In the genomic region with DNA sequence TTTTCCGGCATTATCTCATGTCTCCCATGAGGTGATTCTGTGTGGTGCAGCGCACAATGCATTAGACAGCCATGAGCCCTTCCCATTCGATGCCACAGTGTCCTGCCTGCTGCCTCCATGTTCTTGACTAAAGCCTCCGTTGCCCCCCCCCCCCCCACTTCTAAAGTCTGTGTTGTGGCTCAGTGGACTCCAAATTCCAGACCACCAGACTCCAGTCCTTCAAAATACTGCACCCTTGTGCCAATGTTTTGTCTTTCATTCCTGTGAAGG, we compare ENCODE assay signal across 9 mouse cellular contexts.
DNase-seq lines count a peak whose midpoint lies in the region; ATAC-seq lines count a peak whose summit lies in the region.
"Had no signal": no experiment of that assay in that cellular context is flagged by ENCODE, and none has a peak within 500 bp of the region (broad histone marks: within the 10 kb centered on the region; RNA-seq: fewer than 3 reads in every experiment).

No protein-coding gene starts in this region.

- peak overlapping the region; percentile 62 for H3K4me3 ChIP-seq in heart, embryonic 11.5 days (ENCODE audit: low read depth, low read length)
- peak overlapping the region; percentile 48 for H3K4me3 ChIP-seq in embryonic facial prominence, embryonic 12.5 days
- H3K4me3 ChIP-seq in hindbrain, embryonic 13.5 days, result peak overlapping the region; percentile 75
- peak overlapping the region; percentile 59 for H3K4me3 ChIP-seq in midbrain, embryonic 16.5 days (ENCODE audit: low read depth, low read length)

- ATAC-seq in heart, embryonic 11.5 days (replicated peaks; ENCODE audit: insufficient number of reproducible peaks, low FRiP score, low TSS enrichment), result no peak
- ATAC-seq in embryonic facial prominence, embryonic 12.5 days (ENCODE audit: insufficient number of reproducible peaks, insufficient read depth, low FRiP score, low TSS enrichment), result no peak
- ATAC-seq in hindbrain, embryonic 13.5 days (ENCODE audit: low FRiP score), result peak; percentile 52
- ATAC-seq in midbrain, embryonic 16.5 days, result peak; percentile 40
- ATAC-seq: activated CD4-positive, CD25-positive, alpha-beta regulatory T cell, adult 4 months had no signal

- H3K4me1 ChIP-seq in heart, embryonic 11.5 days (ENCODE audit: control insufficient read depth, insufficient read depth, low read length), result no peaks in the 10 kb centered on the region
- peaks cover 22% of the 10 kb centered on the region for H3K4me1 ChIP-seq in embryonic facial prominence, embryonic 12.5 days
- H3K4me1 ChIP-seq in hindbrain, embryonic 13.5 days (replicated peaks), result peaks cover 42% of the 10 kb centered on the region
- peaks cover 30% of the 10 kb centered on the region for H3K4me1 ChIP-seq in midbrain, embryonic 16.5 days (ENCODE audit: control insufficient read depth, insufficient read depth, low read length)

- no peaks in the 10 kb centered on the region for H3K9me3 ChIP-seq in heart, embryonic 11.5 days (replicated peaks; ENCODE audit: control insufficient read depth, low read length)
- H3K9me3 ChIP-seq in embryonic facial prominence, embryonic 12.5 days, result no peaks in the 10 kb centered on the region
- no peaks in the 10 kb centered on the region for H3K9me3 ChIP-seq in hindbrain, embryonic 13.5 days
- no peaks in the 10 kb centered on the region for H3K9me3 ChIP-seq in midbrain, embryonic 16.5 days (replicated peaks; ENCODE audit: control insufficient read depth, low read length, poor library complexity, severe bottlenecking)

- WGBS in heart, embryonic 11.5 days (ENCODE audit: insufficient replicate concordance), result 41% methylated on average over 4 of the region's 4 CpGs
- WGBS in embryonic facial prominence, embryonic 12.5 days, result 58% methylated on average over 4 of the region's 4 CpGs
- WGBS in hindbrain, embryonic 13.5 days, result 29% methylated on average over 4 of the region's 4 CpGs
- 13% methylated on average over 3 of the region's 4 CpGs for WGBS in midbrain, embryonic 16.5 days

- peak overlapping the region; percentile 80 for H3K9ac ChIP-seq in heart, embryonic 11.5 days (ENCODE audit: low read depth, low read length)
- no peak overlapping the region for H3K9ac ChIP-seq in embryonic facial prominence, embryonic 12.5 days
- H3K9ac ChIP-seq in hindbrain, embryonic 13.5 days, result peak overlapping the region; percentile 91
- H3K9ac ChIP-seq in midbrain, embryonic 16.5 days (ENCODE audit: low read depth, low read length), result peak overlapping the region; percentile 77

- H3K36me3 ChIP-seq in heart, embryonic 11.5 days (ENCODE audit: control insufficient read depth, insufficient read depth, low read length), result no peaks in the 10 kb centered on the region
- no peaks in the 10 kb centered on the region for H3K36me3 ChIP-seq in embryonic facial prominence, embryonic 12.5 days
- no peaks in the 10 kb centered on the region for H3K36me3 ChIP-seq in hindbrain, embryonic 13.5 days
- peaks cover 4% of the 10 kb centered on the region; the same call in 1 of the 2 replicates for H3K36me3 ChIP-seq in midbrain, embryonic 16.5 days (ENCODE audit: control insufficient read depth, insufficient read depth, low read length)

- H3K27ac ChIP-seq in heart, embryonic 11.5 days (ENCODE audit: low read depth, low read length), result peak overlapping the region; percentile 68
- no peak overlapping the region for H3K27ac ChIP-seq in embryonic facial prominence, embryonic 12.5 days
- peak overlapping the region; percentile 97 for H3K27ac ChIP-seq in hindbrain, embryonic 13.5 days
- H3K27ac ChIP-seq in midbrain, embryonic 16.5 days (ENCODE audit: low read length), result peak overlapping the region; percentile 95

- peak overlapping the region; percentile 70 for H3K4me2 ChIP-seq in heart, embryonic 11.5 days
- peak overlapping the region; percentile 73 for H3K4me2 ChIP-seq in embryonic facial prominence, embryonic 12.5 days (replicated peaks)
- peak overlapping the region; percentile 80 for H3K4me2 ChIP-seq in hindbrain, embryonic 13.5 days
- H3K4me2 ChIP-seq in midbrain, embryonic 16.5 days (ENCODE audit: low read length), result peak overlapping the region; percentile 83

- no peak for DNase-seq in heart, adult 9 months (ENCODE audit: low spot score in 2 of 2)
- DNase-seq in frontal cortex, postnatal 36 days (ENCODE audit: low spot score in 2 of 2), result no peak
- no peak for DNase-seq in gastrocnemius, adult 8-10 months (ENCODE audit: low spot score in 2 of 2)
- no peak for DNase-seq in layer of hippocampus, adult 11-12 months (ENCODE audit: low spot score)

- no peaks in the 10 kb centered on the region for H3K27me3 ChIP-seq in heart, embryonic 11.5 days (ENCODE audit: control insufficient read depth, insufficient read depth, low read length)
- H3K27me3 ChIP-seq in embryonic facial prominence, embryonic 12.5 days, result no peaks in the 10 kb centered on the region
- no peaks in the 10 kb centered on the region for H3K27me3 ChIP-seq in hindbrain, embryonic 13.5 days
- no peaks in the 10 kb centered on the region for H3K27me3 ChIP-seq in midbrain, embryonic 16.5 days (ENCODE audit: control insufficient read depth, insufficient read depth, low read depth, low read length)

Comparison
In these comparisons a context has a peak if more than half of its experiments do, and no peak if none do; other contexts are left out.
1. ATAC-seq: peak in hindbrain, embryonic 13.5 days (single experiment) and midbrain, embryonic 16.5 days (single experiment); none in heart, embryonic 11.5 days (single experiment) and embryonic facial prominence, embryonic 12.5 days (single experiment).
2. Peak in every context shown above with its lines, with median percentiles within 50 percentile points of each other: H3K4me2 ChIP-seq and H3K4me3 ChIP-seq.